Mouse (Mus musculus): ENCODE measurements around the gene Ppp5c. TPM values are rescaled to one million over a fixed set of nuclear protein-coding genes. Genes with fewer than 3 reads are reported as not detected.
A peak's percentile ranks its signal among the peaks of the same experiment; 100 is the strongest.

The Ppp5c gene
- polyA plus RNA-seq, 1 experiment from 2014 or later = 115 TPM

GRCm38 (mm10) chr7:16990006-16990744, 37.5 kb downstream of the Ppp5c start:
- no peaks in the 10 kb centered on the region for H3K9me3 ChIP-seq (replicated peaks)
- H3K27ac ChIP-seq = peak overlapping the region; percentile 95
- peak overlapping the region; percentile 20; the same call in 1 of the 2 replicates for H3K4me2 ChIP-seq
- no peak overlapping the region for H3K4me3 ChIP-seq (replicated peaks)
- no peak for ATAC-seq (replicated peaks; ENCODE audit: low FRiP score)
- no peaks in the 10 kb centered on the region for H3K27me3 ChIP-seq
- H3K9ac ChIP-seq = no peak overlapping the region
- peaks cover 59% of the 10 kb centered on the region for H3K4me1 ChIP-seq
- WGBS = 29% methylated on average over 15 of the region's 15 CpGs
- H3K36me3 ChIP-seq = no peaks in the 10 kb centered on the region

DNA sequence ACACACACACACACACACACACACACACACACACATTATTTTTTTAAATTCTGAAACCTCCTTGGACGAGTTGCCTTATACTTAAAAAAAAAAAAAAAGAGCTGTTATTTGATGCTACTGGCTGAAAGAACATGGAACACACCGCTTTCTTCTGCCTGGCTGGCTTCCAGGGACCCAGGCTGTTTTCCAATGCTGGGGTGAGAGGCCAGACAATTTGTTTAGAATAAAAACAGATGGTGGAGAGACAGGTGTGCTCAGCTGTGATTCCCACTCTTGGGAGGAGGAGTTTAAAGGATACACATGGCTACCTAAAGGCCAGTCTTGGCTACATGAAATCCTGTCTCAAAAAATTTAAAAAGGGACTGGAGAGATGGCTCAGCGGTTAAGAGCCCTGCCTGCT, 39.3 kb downstream of the Ppp5c start:
- Histone ChIP-seq H3K27me3 (no peaks in the 10 kb centered on the region; the same call in 1 of the 2 replicates), H3K27ac (peak overlapping the region; percentile 62), H3K9me3 (replicated peaks) (no peaks in the 10 kb centered on the region), H3K4me2 (no peak overlapping the region), H3K36me3 (no peaks in the 10 kb centered on the region), H3K4me1 (peaks cover 52% of the 10 kb centered on the region), H3K9ac (no peak overlapping the region), H3K4me3 (replicated peaks) (no peak overlapping the region)
- ATAC-seq (replicated peaks; ENCODE audit: low FRiP score) = 0 out of 2 replicates have a peak, but pooled peaks have one; percentile 10
- WGBS = 22% methylated on average over 3 of the region's 3 CpGs

DNA sequence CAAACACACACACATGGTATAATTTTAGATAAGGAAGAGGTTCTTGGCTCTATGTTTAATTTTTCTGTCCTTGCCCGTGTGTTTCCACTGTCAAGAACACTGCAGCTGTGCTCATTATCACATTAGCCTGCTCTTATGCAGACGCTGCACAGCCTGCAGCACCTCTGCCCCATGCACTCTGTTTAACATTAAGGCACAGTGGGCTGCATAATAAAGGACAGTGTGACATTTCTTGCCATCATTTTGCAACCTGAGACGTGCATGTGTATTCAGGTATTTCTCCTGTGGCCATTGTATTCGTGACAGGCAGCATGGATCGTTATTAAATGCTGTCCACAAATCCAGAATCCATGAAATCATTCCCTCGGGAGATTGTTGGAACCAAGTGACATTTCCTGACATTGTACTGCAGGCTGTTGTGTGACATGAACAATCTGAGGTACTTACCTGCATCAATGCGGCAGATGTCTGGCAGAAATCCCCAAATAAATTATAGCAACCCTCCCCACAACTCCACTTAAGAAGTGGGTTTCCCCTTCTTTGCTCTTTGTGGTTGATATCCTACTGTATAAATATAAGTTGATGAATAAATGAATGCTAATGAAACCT, 40.1 kb downstream of the Ppp5c start:
- ATAC-seq (replicated peaks; ENCODE audit: low FRiP score) = no peak
- H3K4me1 ChIP-seq = peaks cover 55% of the 10 kb centered on the region
- no peak overlapping the region for H3K4me2 ChIP-seq
- H3K27ac ChIP-seq = peak overlapping the region; percentile 62; the same call in 1 of the 2 replicates
- no peak overlapping the region for H3K4me3 ChIP-seq (replicated peaks)
- no peaks in the 10 kb centered on the region for H3K36me3 ChIP-seq
- H3K9ac ChIP-seq = no peak overlapping the region
- WGBS = 30% methylated on average over 7 of the region's 7 CpGs
- H3K27me3 ChIP-seq = no peaks in the 10 kb centered on the region; the same call in 1 of the 2 replicates
- H3K9me3 ChIP-seq (replicated peaks) = no peaks in the 10 kb centered on the region

- H3K9me3 ChIP-seq (replicated peaks) = no peaks in the 10 kb centered on the region
- no peaks in the 10 kb centered on the region for H3K36me3 ChIP-seq
- H3K4me3 ChIP-seq (replicated peaks) = peak within 1 kb of the TSS; percentile 17; the same call in 1 of the 2 replicates
- no peak within 1 kb of the TSS for H3K9ac ChIP-seq
- H3K27ac ChIP-seq = no peak within 1 kb of the TSS
- H3K4me1 ChIP-seq = peaks cover 30% of the 10 kb centered on the region
- ATAC-seq (replicated peaks; ENCODE audit: low FRiP score) = no peak; the same call in 1 of the 2 replicates
- H3K27me3 ChIP-seq = no peaks in the 10 kb centered on the region; the same call in 1 of the 2 replicates
- peak within 1 kb of the TSS; percentile 49 for H3K4me2 ChIP-seq
- 25% methylated on average over 26 of the region's 26 CpGs for WGBS
Observed at GRCm38 (mm10) chr7:16982859-16983568, 44.7 kb downstream of the Ppp5c start, which contains the start of gene Gm42372. TSS of gene Gm42372 (plus strand) at chr7:16983086.

- no peaks in the 10 kb centered on the region; the same call in 1 of the 2 replicates for H3K27me3 ChIP-seq
- peak overlapping the region; percentile 56 for H3K4me2 ChIP-seq
- 6% methylated on average over 12 of the region's 12 CpGs for WGBS
- H3K9ac ChIP-seq = peak overlapping the region; percentile 35; the same call in 1 of the 2 replicates
- H3K4me3 ChIP-seq (replicated peaks) = peak overlapping the region; percentile 31
- no peaks in the 10 kb centered on the region for H3K9me3 ChIP-seq (replicated peaks)
- peak; percentile 66 for ATAC-seq (replicated peaks; ENCODE audit: low FRiP score)
- H3K27ac ChIP-seq = peak overlapping the region; percentile 79
- no peaks in the 10 kb centered on the region for H3K36me3 ChIP-seq
- H3K4me1 ChIP-seq = peaks cover 22% of the 10 kb centered on the region
Observed at GRCm38 (mm10) chr7:16980348-16980747, 47.4 kb downstream of the Ppp5c start.

- Histone ChIP-seq H3K27ac (no peak overlapping the region), H3K9me3 (replicated peaks) (no peaks in the 10 kb centered on the region), H3K4me2 (no peak overlapping the region), H3K4me1 (peaks cover 22% of the 10 kb centered on the region), H3K9ac (no peak overlapping the region), H3K36me3 (no peaks in the 10 kb centered on the region), H3K4me3 (replicated peaks) (no peak overlapping the region), H3K27me3 (no peaks in the 10 kb centered on the region; the same call in 1 of the 2 replicates)
- no peak for ATAC-seq (replicated peaks; ENCODE audit: low FRiP score)
- WGBS = 82% methylated on average over 3 of the region's 3 CpGs
Observed at GRCm38 (mm10) chr7:16978593-16978992, 49.1 kb downstream of the Ppp5c start.

GRCm38 (mm10) chr7:16978173-16978572, 49.6 kb downstream of the Ppp5c start:
- ATAC-seq (replicated peaks; ENCODE audit: low FRiP score) = no peak
- WGBS = 74% methylated on average over 6 of the region's 6 CpGs

GRCm38 (mm10) chr7:16976298-16976697, 51.4 kb downstream of the Ppp5c start:
- Histone ChIP-seq H3K4me1 (peaks cover 11% of the 10 kb centered on the region), H3K4me3 (replicated peaks) (no peak overlapping the region), H3K9ac (no peak overlapping the region), H3K27ac (no peak overlapping the region), H3K4me2 (no peak overlapping the region), H3K9me3 (replicated peaks) (no peaks in the 10 kb centered on the region), H3K27me3 (no peaks in the 10 kb centered on the region), H3K36me3 (no peaks in the 10 kb centered on the region)
- ATAC-seq (replicated peaks; ENCODE audit: low FRiP score) = no peak
- WGBS = 41% methylated on average over 8 of the region's 8 CpGs

More at GRCm38 (mm10) chr7:16978173-16978572, 49.6 kb downstream of the Ppp5c start:
- no peak overlapping the region for H3K27ac ChIP-seq
- no peaks in the 10 kb centered on the region; the same call in 1 of the 2 replicates for H3K27me3 ChIP-seq
- no peak overlapping the region for H3K4me2 ChIP-seq
- no peak overlapping the region for H3K4me3 ChIP-seq (replicated peaks)
- H3K9me3 ChIP-seq (replicated peaks) = no peaks in the 10 kb centered on the region
- no peak overlapping the region for H3K9ac ChIP-seq
- H3K4me1 ChIP-seq = peaks cover 19% of the 10 kb centered on the region
- H3K36me3 ChIP-seq = no peaks in the 10 kb centered on the region

GRCm38 (mm10) chr7:16974018-16974417, 53.7 kb downstream of the Ppp5c start:
- no peak overlapping the region for H3K9ac ChIP-seq
- WGBS = 61% methylated on average over 6 of the region's 6 CpGs
- no peaks in the 10 kb centered on the region for H3K36me3 ChIP-seq
- ATAC-seq (replicated peaks; ENCODE audit: low FRiP score) = no peak
- no peaks in the 10 kb centered on the region for H3K4me1 ChIP-seq
- no peaks in the 10 kb centered on the region for H3K9me3 ChIP-seq (replicated peaks)
- H3K4me3 ChIP-seq (replicated peaks) = no peak overlapping the region
- H3K27ac ChIP-seq = no peak overlapping the region
- no peak overlapping the region for H3K4me2 ChIP-seq
- no peaks in the 10 kb centered on the region for H3K27me3 ChIP-seq

DNA sequence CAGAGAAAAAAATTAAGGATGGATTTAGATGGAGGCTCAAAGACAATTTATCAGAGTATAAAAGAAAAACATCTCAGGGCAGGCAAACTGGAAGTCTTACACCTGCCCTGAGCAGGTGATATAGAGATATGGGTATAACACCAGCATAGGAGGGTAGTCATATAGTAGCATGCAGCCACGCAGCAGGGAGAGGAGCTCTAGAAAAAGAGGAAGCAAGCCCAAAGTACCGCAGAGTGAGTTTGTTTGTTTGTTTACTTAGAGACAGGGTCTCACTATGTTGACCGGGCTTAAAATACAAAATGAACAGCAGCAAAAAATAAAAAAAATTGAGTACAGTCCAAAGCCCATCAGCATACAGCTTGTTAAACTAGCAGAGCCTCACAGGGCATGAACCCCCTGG, 56.6 kb downstream of the Ppp5c start:
- no peak overlapping the region for H3K4me2 ChIP-seq
- H3K4me3 ChIP-seq (replicated peaks) = no peak overlapping the region
- H3K9ac ChIP-seq = no peak overlapping the region
- H3K27me3 ChIP-seq = no peaks in the 10 kb centered on the region
- no peak overlapping the region for H3K27ac ChIP-seq
- H3K9me3 ChIP-seq (replicated peaks) = no peaks in the 10 kb centered on the region
- WGBS = 77% methylated on average over 3 of the region's 3 CpGs
- H3K4me1 ChIP-seq = no peaks in the 10 kb centered on the region
- no peak for ATAC-seq (replicated peaks; ENCODE audit: low FRiP score)
- H3K36me3 ChIP-seq = no peaks in the 10 kb centered on the region

GRCm38 (mm10) chr7:16968414-16968813, 59.3 kb downstream of the Ppp5c start:
- H3K27me3 ChIP-seq = no peaks in the 10 kb centered on the region
- H3K36me3 ChIP-seq = no peaks in the 10 kb centered on the region
- H3K4me1 ChIP-seq = no peaks in the 10 kb centered on the region
- H3K27ac ChIP-seq = no peak overlapping the region
- H3K9ac ChIP-seq = no peak overlapping the region
- H3K4me3 ChIP-seq (replicated peaks) = no peak overlapping the region
- H3K9me3 ChIP-seq (replicated peaks) = no peaks in the 10 kb centered on the region
- no peak overlapping the region for H3K4me2 ChIP-seq
- 84% methylated on average over 6 of the region's 6 CpGs for WGBS
- ATAC-seq (replicated peaks; ENCODE audit: low FRiP score) = no peak

- Histone ChIP-seq H3K9ac (no peak overlapping the region), H3K27me3 (no peaks in the 10 kb centered on the region), H3K27ac (no peak overlapping the region), H3K36me3 (no peaks in the 10 kb centered on the region), H3K4me3 (replicated peaks) (no peak overlapping the region), H3K9me3 (replicated peaks) (no peaks in the 10 kb centered on the region), H3K4me1 (peaks cover 7% of the 10 kb centered on the region), H3K4me2 (no peak overlapping the region)
- 56% methylated on average over 5 of the region's 5 CpGs for WGBS
- ATAC-seq (replicated peaks; ENCODE audit: low FRiP score) = no peak
Observed at GRCm38 (mm10) chr7:16961678-16962077, 66.0 kb downstream of the Ppp5c start.
